Mouse (Mus musculus) cerebellum, adult 9-10 months (tissue): ENCODE results near the gene Cib2.
A peak's percentile ranks its signal among the peaks of the same experiment; 100 is the strongest.
"Not testable (repeated sequence)": the region's sequence is repeated elsewhere in the genome, so short reads cannot be mapped to it uniquely, and the experiment has no call there.

Source experiments
- DNase-seq: peaks from one replicate; pipeline ENCODE4 v3.0.0; 2022

Cib2 gene

GRCm38 (mm10) chr9:54559771-54560471 lies at the start of gene Cib2:
Gene Cib2, minus strand, starts transcription at chr9:54560218.
- peak; percentile 84 for DNase-seq

DNA sequence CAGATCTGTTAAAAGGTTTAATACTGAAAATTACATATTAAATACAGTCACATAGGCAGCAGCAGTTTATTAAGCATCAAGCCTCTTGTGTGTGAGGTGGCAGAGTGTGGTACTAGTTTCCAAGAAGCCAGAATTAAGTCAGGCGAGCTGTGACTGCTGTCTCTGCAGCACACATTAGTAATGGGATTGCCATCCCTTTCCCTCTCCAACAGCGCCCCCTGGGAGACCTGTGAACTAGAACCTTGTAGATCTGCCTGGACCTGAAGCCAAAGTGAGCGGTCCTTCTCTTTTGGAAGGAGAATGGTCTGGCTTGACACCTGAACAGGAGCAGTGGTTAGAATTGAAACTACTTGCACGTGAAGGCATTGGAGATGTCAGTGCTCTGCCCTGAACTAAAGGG lies 44.9 kb upstream of the Cib2 start:
- peak; percentile 48 for DNase-seq

- no peak for DNase-seq
Measured at GRCm38 (mm10) chr9:54604131-54604654, 44.2 kb upstream of the Cib2 start.

- no peak for DNase-seq
Measured at GRCm38 (mm10) chr9:54602916-54603315, 42.9 kb upstream of the Cib2 start.

DNA sequence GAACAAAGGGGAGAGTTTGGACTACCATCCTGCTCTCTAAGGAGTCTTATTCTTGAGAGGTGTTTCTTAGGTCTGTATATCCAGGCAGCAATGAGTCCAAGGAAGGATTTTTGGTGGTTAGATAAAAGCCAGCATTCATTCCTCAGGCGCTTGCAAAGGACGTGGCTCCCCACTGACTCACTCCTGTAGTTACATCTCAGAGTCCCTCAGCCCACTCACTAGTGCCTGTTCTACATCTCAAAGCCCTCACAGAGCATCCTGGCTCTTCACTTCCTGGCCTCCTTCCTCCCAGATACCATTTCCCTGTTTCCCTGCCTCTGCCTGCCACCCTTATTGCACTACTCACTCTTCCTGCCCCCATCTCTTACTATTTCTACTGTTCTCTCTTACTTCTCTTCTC lies 42.4 kb upstream of the Cib2 start:
- DNase-seq = no peak

DNA sequence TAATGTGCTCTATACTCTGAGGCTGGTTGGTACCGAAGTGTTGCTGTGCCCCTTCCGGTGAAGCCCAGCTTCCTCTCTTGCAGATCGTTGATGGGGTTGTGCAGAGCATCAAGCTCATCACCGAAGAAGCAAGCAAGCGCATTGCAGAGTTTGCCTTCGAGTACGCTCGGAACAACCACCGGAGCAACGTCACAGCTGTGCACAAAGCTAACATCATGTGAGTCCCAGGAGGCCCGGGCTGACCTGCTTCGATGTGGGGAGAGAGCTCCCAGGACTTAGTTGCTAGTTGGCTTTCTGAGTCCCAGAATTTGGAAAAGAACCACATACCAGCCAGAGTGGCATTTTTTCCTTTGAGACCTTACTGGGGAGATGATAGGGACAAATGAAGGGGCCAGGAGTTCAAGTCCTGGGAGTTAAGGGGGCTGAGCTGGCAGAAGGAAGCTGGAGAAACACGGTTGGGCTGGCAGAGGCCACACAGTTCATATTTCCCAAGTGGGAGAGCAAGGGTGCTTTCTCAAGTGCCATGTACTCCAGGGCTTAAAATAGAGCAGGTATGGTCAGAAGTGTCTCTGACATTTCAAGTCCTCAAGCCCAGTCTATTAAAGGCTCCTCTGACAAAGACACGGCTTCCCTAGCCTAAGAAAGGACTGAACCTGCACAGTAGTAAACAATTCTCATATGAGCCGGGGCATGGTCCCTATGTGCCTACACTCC lies 36.9 kb upstream of the Cib2 start:
- DNase-seq = no peak

DNA sequence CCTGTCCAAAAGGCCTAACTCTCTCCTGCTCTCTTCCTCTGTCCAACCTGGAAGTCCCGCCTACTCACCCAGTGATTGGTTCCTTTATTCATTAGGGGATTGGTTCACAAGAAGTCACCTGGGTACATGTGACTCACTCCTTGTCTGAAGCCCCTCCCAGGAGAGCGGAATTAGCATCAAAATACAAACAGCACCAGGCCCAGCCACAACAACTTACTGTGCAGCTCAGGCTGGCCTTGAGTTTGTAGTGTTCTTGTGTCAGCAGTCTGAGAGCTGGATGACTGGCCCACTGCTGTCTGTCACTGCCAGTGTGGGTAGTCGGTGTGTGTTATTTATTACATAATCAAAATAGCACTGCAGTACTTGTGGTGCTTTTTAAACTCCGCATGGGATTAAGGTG lies 33.6 kb upstream of the Cib2 start:
- not testable (repeated sequence) for DNase-seq

GRCm38 (mm10) chr9:54587863-54588262 lies 27.8 kb upstream of the Cib2 start:
- DNase-seq = no peak

- DNase-seq = peak; percentile 92
Measured at GRCm38 (mm10) chr9:54586199-54587061, 26.4 kb upstream of the Cib2 start, which contains the start of gene Idh3a. Gene Idh3a, plus strand, starts transcription at chr9:54586334.

DNA sequence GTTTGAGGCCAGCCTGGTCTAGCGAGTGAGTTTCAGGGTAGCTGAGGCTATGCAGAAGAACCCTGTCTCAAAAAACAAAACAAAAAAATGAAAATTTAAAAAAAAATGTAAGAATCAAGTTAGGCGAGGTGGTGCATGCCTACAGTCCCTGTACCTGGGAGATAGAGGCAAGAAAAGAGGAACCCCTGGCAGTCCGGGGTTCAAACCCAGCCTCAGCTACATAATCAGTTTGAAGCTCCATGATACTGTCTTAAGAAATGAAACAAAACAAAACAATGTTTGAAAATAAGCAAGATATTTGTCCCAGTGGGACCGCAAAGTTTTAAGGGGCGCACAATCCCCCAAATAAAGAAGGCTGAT lies 25.8 kb upstream of the Cib2 start:
- DNase-seq = no peak

GRCm38 (mm10) chr9:54584127-54584526 lies 24.1 kb upstream of the Cib2 start:
- not testable (repeated sequence) for DNase-seq

GRCm38 (mm10) chr9:54583712-54584111 lies 23.7 kb upstream of the Cib2 start:
- no peak for DNase-seq

DNA sequence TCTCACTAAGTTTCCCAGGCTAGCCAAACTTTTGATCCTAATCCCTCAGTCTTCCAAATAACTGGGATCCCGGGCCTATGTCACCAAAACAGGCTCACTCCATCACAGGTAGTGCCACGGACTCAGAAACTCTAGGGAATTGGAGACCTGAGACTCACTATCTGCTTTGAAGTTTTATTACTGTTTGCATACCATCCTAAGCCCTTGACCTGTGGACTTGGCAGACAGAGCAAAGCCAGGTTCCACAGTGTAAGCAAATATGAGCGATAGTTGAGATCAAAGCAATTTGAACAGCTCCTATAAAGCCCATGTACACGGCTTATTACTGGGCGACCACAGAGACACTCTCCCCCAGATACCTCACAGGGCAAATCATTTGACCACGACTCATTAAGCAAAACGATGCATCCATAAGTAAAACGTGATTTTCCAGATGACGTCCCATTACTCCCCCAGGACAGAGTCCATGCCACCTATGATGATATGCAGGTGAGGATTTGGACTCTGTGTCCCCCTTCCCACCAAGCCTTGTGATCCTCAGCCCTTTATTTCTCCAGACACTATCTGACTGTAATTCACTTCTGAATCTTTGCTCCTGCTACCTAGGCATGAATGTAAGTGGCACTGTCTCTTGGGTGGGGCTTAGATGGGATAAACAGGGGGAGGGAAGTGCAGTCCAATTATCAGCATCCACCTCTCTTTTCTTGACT lies 11.3 kb upstream of the Cib2 start:
- no peak for DNase-seq

DNA sequence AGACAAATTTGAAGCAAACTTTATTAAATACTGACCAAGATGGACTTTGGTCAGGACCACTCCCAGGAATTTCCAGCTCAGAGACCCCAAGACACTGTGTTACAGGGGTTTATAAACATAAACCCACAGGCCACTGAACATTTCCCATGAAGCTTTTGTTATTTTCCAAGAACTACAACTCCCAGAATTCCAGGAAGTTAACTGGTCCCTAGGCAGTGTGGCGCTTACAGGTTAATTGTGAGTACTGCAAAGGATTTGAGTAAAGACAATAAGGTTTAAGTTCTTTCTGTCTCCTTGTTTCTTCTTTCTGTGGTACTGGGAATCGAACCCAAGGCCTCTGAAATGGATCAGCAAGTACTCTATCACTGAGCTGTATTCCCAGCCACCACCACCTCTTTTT lies 8.7 kb upstream of the Cib2 start:
- DNase-seq = no peak

GRCm38 (mm10) chr9:54566958-54567357 lies 6.9 kb upstream of the Cib2 start:
- DNase-seq = no peak

- no peak for DNase-seq
Measured at GRCm38 (mm10) chr9:54560831-54561601, 998 bp upstream of the Cib2 start.

DNA sequence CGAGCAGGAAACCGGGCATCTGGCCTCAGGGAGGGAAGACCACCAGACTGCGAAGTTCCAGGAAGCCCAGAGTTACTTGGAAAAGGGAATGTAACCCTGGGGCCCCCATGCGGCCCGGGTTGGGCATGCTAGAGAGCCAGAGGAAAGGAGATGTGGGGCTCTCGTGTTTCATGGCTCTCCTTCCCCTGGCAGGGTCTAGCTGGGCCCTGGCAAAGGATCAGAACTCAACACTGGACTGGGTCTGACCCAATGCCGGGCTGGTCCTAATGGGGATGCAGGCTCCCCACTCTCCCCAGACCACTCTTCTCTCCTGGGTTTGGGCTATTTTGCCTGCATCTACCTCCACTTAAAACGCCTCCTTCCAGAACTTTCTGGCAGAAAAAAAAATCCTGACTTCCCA lies 1.3 kb downstream of the Cib2 start:
- no peak for DNase-seq

DNA sequence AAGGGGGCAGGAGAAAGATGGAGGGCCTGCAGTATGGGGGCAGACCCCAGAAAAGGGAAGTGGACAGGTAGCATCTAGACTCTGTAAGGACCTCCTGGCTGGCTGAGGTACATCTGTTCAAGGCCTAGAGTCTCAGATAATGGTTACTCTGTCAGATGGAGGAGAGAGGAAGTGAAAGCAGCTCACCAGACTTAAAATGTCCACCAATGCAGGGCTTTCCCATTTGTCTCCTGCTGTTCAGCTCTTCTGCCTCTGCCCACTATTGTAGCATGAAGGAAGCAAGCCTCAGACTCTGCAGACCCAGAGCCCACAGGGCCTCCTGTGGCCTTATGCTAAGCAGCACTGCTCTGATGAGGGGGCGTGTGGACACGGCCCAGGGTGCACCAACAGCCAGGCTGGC lies 5.0 kb downstream of the Cib2 start:
- DNase-seq = no peak

DNA sequence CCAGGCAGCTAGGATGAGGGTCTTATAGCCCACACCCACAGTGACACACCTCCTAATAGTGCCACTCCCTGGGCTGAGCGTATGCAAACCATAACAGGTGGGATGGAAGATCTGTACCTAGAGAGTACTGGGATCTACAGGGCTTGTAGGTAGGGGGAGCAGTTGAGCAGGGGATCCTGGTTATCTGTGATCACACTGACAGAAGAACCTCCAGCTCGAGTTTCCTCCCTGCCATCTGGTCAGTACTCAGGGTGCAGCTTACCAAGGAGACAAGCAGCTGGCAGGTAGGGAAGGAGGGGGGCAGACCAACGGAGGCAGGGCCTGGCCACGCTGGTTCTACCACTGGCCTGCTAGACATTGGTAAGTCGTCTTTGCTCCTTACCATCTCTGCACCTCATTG lies 7.6 kb downstream of the Cib2 start:
- DNase-seq = peak; percentile 80

DNA sequence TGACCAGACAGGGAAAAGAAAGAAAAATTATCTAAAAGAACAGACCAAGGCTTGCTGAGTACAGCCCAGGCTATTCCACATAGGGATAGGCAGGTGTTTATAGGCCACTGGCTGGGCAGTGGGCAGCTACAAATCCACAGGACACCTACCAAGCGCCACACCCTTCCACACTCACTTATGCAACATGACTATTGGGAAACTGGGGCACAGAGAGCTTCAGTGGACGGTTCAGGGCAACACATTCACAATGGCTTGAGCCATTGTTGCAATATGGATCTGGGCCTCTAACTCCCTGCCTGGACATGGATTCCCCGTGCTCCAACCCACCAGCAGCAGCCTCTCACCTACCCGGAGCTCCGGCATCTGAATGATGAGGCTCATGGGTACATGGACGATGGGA lies 10.6 kb downstream of the Cib2 start:
- no peak for DNase-seq

- DNase-seq = peak; percentile 71
Measured at GRCm38 (mm10) chr9:54547536-54547935, 12.5 kb downstream of the Cib2 start.

DNA sequence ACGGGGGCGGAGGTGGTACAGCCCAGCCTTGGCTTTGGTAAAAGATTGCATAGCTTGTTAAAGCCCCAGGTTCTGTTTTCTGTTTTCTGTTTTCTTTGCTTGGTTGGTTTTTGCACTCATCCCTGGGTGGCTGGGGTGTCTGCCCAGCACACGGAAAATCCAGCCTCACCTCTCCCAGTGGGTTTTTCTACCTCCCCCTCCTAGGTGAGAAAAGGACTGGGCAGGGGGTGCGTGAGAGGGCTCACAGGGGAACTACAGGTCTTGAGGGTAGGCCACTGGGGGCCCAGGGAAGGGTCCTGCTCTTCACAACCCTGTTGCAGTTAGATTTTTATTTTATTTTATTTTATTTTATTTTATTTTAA lies 15.1 kb downstream of the Cib2 start:
- DNase-seq = no peak
